Mouse (Mus musculus) olfactory bulb, adult 2 months (tissue): ENCODE results near the gene Gatad2a.

ENCODE experiments used
- CTCF ChIP-seq: fragments of 200-500 bp; IDR thresholded peaks from 2 replicates; pipeline ENCODE4 v1.5.1; 2012; ENCODE audit warnings: low read depth, mild to moderate bottlenecking, low read length, moderate library complexity; ENCODE audit not compliant: insufficient read depth
- POLR2A ChIP-seq: fragments of 200-500 bp; IDR thresholded peaks from 2 replicates; pipeline ENCODE4 v1.6.1; 2012; ENCODE audit warnings: mild to moderate bottlenecking, low read depth, low read length, moderate library complexity; ENCODE audit not compliant: insufficient read depth

- TF ChIP-seq POLR2A (no peak), CTCF (no peak)
These were observed 61.6 kb downstream of the Gatad2a start for GRCm38 (mm10) chr8:69934582-69934981.
